Mouse (Mus musculus) skeletal muscle tissue, adult 2 months (tissue): ENCODE results near the gene Dag1.
"Not testable (repeated sequence)": the region's sequence is repeated elsewhere in the genome, so short reads cannot be mapped to it uniquely, and the experiment has no call there.

Experiments used
- DNase-seq: peaks from one replicate; pipeline ENCODE4 v3.0.0-alpha.2; 2012; ENCODE audit warnings: low read depth, low spot score

The Dag1 gene

GRCm38 (mm10) chr9:108274476-108275330 lies 10.9 kb upstream of the Dag1 start:
- DNase-seq = peak; percentile 60

- no peak for DNase-seq
These were observed 9.7 kb upstream of the Dag1 start for GRCm38 (mm10) chr9:108273485-108273884.

- no peak for DNase-seq
These were observed 8.9 kb upstream of the Dag1 start for GRCm38 (mm10) chr9:108272691-108273090.

GRCm38 (mm10) chr9:108271941-108272340 lies 8.2 kb upstream of the Dag1 start:
- DNase-seq = no peak

- not testable (repeated sequence) for DNase-seq
These were observed 4.9 kb upstream of the Dag1 start for GRCm38 (mm10) chr9:108268701-108269100.

- no peak for DNase-seq
These were observed 3.9 kb upstream of the Dag1 start for GRCm38 (mm10) chr9:108267691-108268090.

GRCm38 (mm10) chr9:108266261-108266935 lies 2.6 kb upstream of the Dag1 start:
- no peak for DNase-seq

GRCm38 (mm10) chr9:108264191-108264921 lies 598 bp upstream of the Dag1 start:
- peak; percentile 51 for DNase-seq

GRCm38 (mm10) chr9:108263131-108263681 lies 552 bp downstream of the Dag1 start:
- DNase-seq = peak; percentile 67

GRCm38 (mm10) chr9:108262494-108263049 lies 1.2 kb downstream of the Dag1 start:
- peak; percentile 66 for DNase-seq

GRCm38 (mm10) chr9:108261865-108262264 lies 1.9 kb downstream of the Dag1 start:
- peak; percentile 76 for DNase-seq

GRCm38 (mm10) chr9:108260526-108260925 lies 3.2 kb downstream of the Dag1 start:
- no peak for DNase-seq

GRCm38 (mm10) chr9:108252766-108253165 lies 11.0 kb downstream of the Dag1 start:
- no peak for DNase-seq

- peak; percentile 61 for DNase-seq
These were observed 11.9 kb downstream of the Dag1 start for GRCm38 (mm10) chr9:108251877-108252276.

GRCm38 (mm10) chr9:108248957-108249356 lies 14.8 kb downstream of the Dag1 start:
- no peak for DNase-seq

- no peak for DNase-seq
These were observed 18.8 kb downstream of the Dag1 start for GRCm38 (mm10) chr9:108244984-108245383.

GRCm38 (mm10) chr9:108244540-108244939 lies 19.2 kb downstream of the Dag1 start:
- DNase-seq = no peak

- no peak for DNase-seq
These were observed 23.8 kb downstream of the Dag1 start for GRCm38 (mm10) chr9:108239951-108240350.

- no peak for DNase-seq
These were observed 24.9 kb downstream of the Dag1 start for GRCm38 (mm10) chr9:108238831-108239230.

- DNase-seq = no peak
These were observed 25.4 kb downstream of the Dag1 start for GRCm38 (mm10) chr9:108238402-108238801.

- DNase-seq = no peak
These were observed 29.1 kb downstream of the Dag1 start for GRCm38 (mm10) chr9:108234682-108235081.

- DNase-seq = no peak
These were observed 30.9 kb downstream of the Dag1 start for GRCm38 (mm10) chr9:108232908-108233307.
